Mouse (Mus musculus) lung, postnatal 4 days (tissue): ENCODE data around the gene Bola2.
"Not testable (repeated sequence)": the region's sequence is repeated elsewhere in the genome, so short reads cannot be mapped to it uniquely, and the experiment has no call there.

Experiments used
- DNase-seq, 2 experiments: peaks; one replicate each; pipeline ENCODE4 v3.0.0; 2021

The Bola2 gene

GRCm38 (mm10) chr7:126695210-126695611, at the start of gene Bola2:
Gene Bola2 (plus strand): TSS chr7:126695401.
- DNase-seq, result peak; percentile 79 to 87

- no peak for DNase-seq
Observed at GRCm38 (mm10) chr7:126645708-126646107, 49.5 kb upstream of the Bola2 start.

- DNase-seq, result no peak
Observed at GRCm38 (mm10) chr7:126648486-126648885, 46.7 kb upstream of the Bola2 start.

- DNase-seq, result peak; percentile 94 to 95
Observed at GRCm38 (mm10) chr7:126649231-126650051, 45.8 kb upstream of the Bola2 start, which contains the start of gene Sgf29. Gene Sgf29 (plus strand): TSS chr7:126649309.

- DNase-seq, result no peak
Observed at GRCm38 (mm10) chr7:126650852-126651251, 44.3 kb upstream of the Bola2 start.

- DNase-seq, result no peak
Observed at GRCm38 (mm10) chr7:126653991-126654390, 41.2 kb upstream of the Bola2 start.

GRCm38 (mm10) chr7:126655695-126656094, 39.5 kb upstream of the Bola2 start:
- no peak for DNase-seq

GRCm38 (mm10) chr7:126657522-126657921, 37.7 kb upstream of the Bola2 start:
- DNase-seq, result no peak

- DNase-seq, result no peak
Observed at GRCm38 (mm10) chr7:126659771-126660170, 35.4 kb upstream of the Bola2 start.

- DNase-seq, result peak; percentile 28 to 41
Observed at GRCm38 (mm10) chr7:126663646-126664045, 31.6 kb upstream of the Bola2 start.

- DNase-seq, result peak; percentile 37 to 42
Observed at GRCm38 (mm10) chr7:126665269-126665668, 29.9 kb upstream of the Bola2 start.

GRCm38 (mm10) chr7:126667495-126668090, 27.6 kb upstream of the Bola2 start:
- DNase-seq, result no peak

- peak; percentile 37 to 40 for DNase-seq
Observed at GRCm38 (mm10) chr7:126668452-126668851, 26.7 kb upstream of the Bola2 start.

- no peak for DNase-seq
Observed at GRCm38 (mm10) chr7:126670152-126670551, 25.0 kb upstream of the Bola2 start.

- DNase-seq, result no peak
Observed at GRCm38 (mm10) chr7:126672111-126672510, 23.1 kb upstream of the Bola2 start.

GRCm38 (mm10) chr7:126675104-126675503, 20.1 kb upstream of the Bola2 start:
- DNase-seq, result no peak

- peak; percentile 57 to 75 for DNase-seq
Observed at GRCm38 (mm10) chr7:126676207-126676606, 19.0 kb upstream of the Bola2 start, which contains the start of gene Sult1a1. Gene Sult1a1 (minus strand): TSS chr7:126676432.

GRCm38 (mm10) chr7:126676631-126677220, 18.5 kb upstream of the Bola2 start:
- DNase-seq, result no peak

GRCm38 (mm10) chr7:126678545-126679341, 16.5 kb upstream of the Bola2 start:
- DNase-seq, result no peak

GRCm38 (mm10) chr7:126679683-126680082, 15.5 kb upstream of the Bola2 start:
- no peak for DNase-seq

GRCm38 (mm10) chr7:126681221-126681620, 14.0 kb upstream of the Bola2 start:
- no peak for DNase-seq

- not testable (repeated sequence) for DNase-seq
Observed at GRCm38 (mm10) chr7:126688156-126688555, 7.0 kb upstream of the Bola2 start.

GRCm38 (mm10) chr7:126689021-126689420, 6.2 kb upstream of the Bola2 start:
- no peak for DNase-seq
